Mouse (Mus musculus) lung, embryonic 16.5 days (tissue): ENCODE measurements around the gene Mdh2. TPM values are rescaled to one million over a fixed set of nuclear protein-coding genes. Genes with fewer than 3 reads are reported as not detected.
A peak's percentile ranks its signal among the peaks of the same experiment; 100 is the strongest.

Experiments used
- ATAC-seq: fragments of 200-750 bp; cut with Nextera tagmentation; 2 replicates; pipeline ENCODE4 v1.8.0; 2017; ENCODE audit warnings: low read depth, mild to moderate bottlenecking, moderate library complexity
- H3K27ac ChIP-seq: fragments of 300-500 bp; sonication (generic); 2 replicates; pipeline ENCODE4 v1.5.1; 2014; ENCODE audit warnings: mild to moderate bottlenecking, control low read depth, low read length
- H3K27me3 ChIP-seq: fragments of 300-500 bp; sonication (generic); 2 replicates; pipeline ENCODE4 v1.6.1; 2014; ENCODE audit warnings: low read depth, low read length, mixed read lengths; ENCODE audit not compliant: control insufficient read depth, insufficient read depth
- H3K36me3 ChIP-seq: fragments of 300-500 bp; sonication (generic); 2 replicates; pipeline ENCODE4 v1.6.1; 2014; ENCODE audit warnings: low read length; ENCODE audit not compliant: control insufficient read depth, insufficient read depth
- H3K4me1 ChIP-seq: fragments of 300-500 bp; sonication (generic); replicated peaks from 2 replicates; pipeline ENCODE4 v1.6.1; 2014; ENCODE audit warnings: low read length, mixed read lengths; ENCODE audit not compliant: control insufficient read depth, insufficient read depth
- H3K4me2 ChIP-seq: fragments of 300-500 bp; sonication (generic); 2 replicates; pipeline ENCODE4 v1.6.1; 2014; ENCODE audit warnings: low read depth, low read length, control low read depth
- H3K4me3 ChIP-seq: fragments of 300-500 bp; sonication (generic); 2 replicates; pipeline ENCODE4 v1.5.1; 2014; ENCODE audit warnings: mild to moderate bottlenecking, low read length, control low read depth
- H3K9ac ChIP-seq: fragments of 300-500 bp; sonication (generic); 2 replicates; pipeline ENCODE4 v1.6.1; 2014; ENCODE audit warnings: low read length, control low read depth
- H3K9me3 ChIP-seq: fragments of 300-500 bp; sonication (generic); 2 replicates; pipeline ENCODE4 v1.6.1; 2016; ENCODE audit warnings: low read length; ENCODE audit not compliant: control insufficient read depth
- WGBS: fragments of 180-500 bp; shearing (Covaris S2); extraction: QIAGEN DNeasy Blood & Tissue Kit; methylation state at CpG from one replicate; pipeline ENCODE4 v1.1.7; 2014; 5-methylcytosine and 5-hydroxymethylcytosine counted together
- polyA plus RNA-seq: library from polyadenylated mRNA; unstranded; fragments of >200 nt; fragmentation: Nextera tagmentation; extraction: Ambion mirVana; gene quantifications from 2 replicates; pipeline ENCODE4 v1.2.1, GENCODE M21; 2015

Gene Mdh2
- 433 and 434 TPM in 2 replicates for polyA plus RNA-seq

- peak within 1 kb of the TSS; percentile 72 for H3K4me2 ChIP-seq
- under 1% methylated on average over 68 of the region's 70 CpGs for WGBS
- peaks cover 15% of the 10 kb centered on the region for H3K4me1 ChIP-seq
- H3K4me3 ChIP-seq = peak within 1 kb of the TSS; percentile 96
- peak within 1 kb of the TSS; percentile 93 for H3K27ac ChIP-seq
- ATAC-seq = peak; percentile 98
- no peaks in the 10 kb centered on the region for H3K27me3 ChIP-seq
- no peaks in the 10 kb centered on the region for H3K9me3 ChIP-seq
- H3K9ac ChIP-seq = peak within 1 kb of the TSS; percentile 97
- peaks cover 10% of the 10 kb centered on the region for H3K36me3 ChIP-seq
These were observed at the start of gene Mdh2 for GRCm38 (mm10) chr5:135778471-135779445. Gene Mdh2 (plus strand): TSS chr5:135778480.

- H3K27me3 ChIP-seq = no peaks in the 10 kb centered on the region
- WGBS = 85% methylated on average over 13 of the region's 13 CpGs
These were observed 48.9 kb upstream of the Mdh2 start for GRCm38 (mm10) chr5:135729351-135729750.

GRCm38 (mm10) chr5:135730278-135730677 lies 48.0 kb upstream of the Mdh2 start:
- Histone ChIP-seq H3K4me1 (peaks cover 8% of the 10 kb centered on the region), H3K27ac (no peak overlapping the region), H3K36me3 (peaks cover 44% of the 10 kb centered on the region), H3K4me3 (no peak overlapping the region), H3K27me3 (no peaks in the 10 kb centered on the region), H3K9me3 (no peaks in the 10 kb centered on the region), H3K9ac (no peak overlapping the region), H3K4me2 (no peak overlapping the region)
- no peak for ATAC-seq
- 93% methylated on average over 10 of the region's 10 CpGs for WGBS

More at GRCm38 (mm10) chr5:135729351-135729750, 48.9 kb upstream of the Mdh2 start:
- Histone ChIP-seq H3K4me1 (peaks cover 17% of the 10 kb centered on the region), H3K27ac (no peak overlapping the region), H3K9me3 (no peaks in the 10 kb centered on the region), H3K4me3 (no peak overlapping the region), H3K9ac (no peak overlapping the region), H3K4me2 (no peak overlapping the region), H3K36me3 (peaks cover 35% of the 10 kb centered on the region)
- no peak for ATAC-seq

GRCm38 (mm10) chr5:135730916-135731315 lies 47.4 kb upstream of the Mdh2 start:
- 94% methylated on average over 10 of the region's 10 CpGs for WGBS
- no peak for ATAC-seq
- H3K4me2 ChIP-seq = no peak overlapping the region
- no peak overlapping the region for H3K4me3 ChIP-seq
- H3K27ac ChIP-seq = no peak overlapping the region
- no peaks in the 10 kb centered on the region for H3K27me3 ChIP-seq
- no peaks in the 10 kb centered on the region for H3K9me3 ChIP-seq
- peaks cover 2% of the 10 kb centered on the region for H3K4me1 ChIP-seq
- peaks cover 50% of the 10 kb centered on the region for H3K36me3 ChIP-seq
- no peak overlapping the region for H3K9ac ChIP-seq

- 92% methylated on average over 16 of the region's 16 CpGs for WGBS
- no peak for ATAC-seq
- H3K9me3 ChIP-seq = no peaks in the 10 kb centered on the region
- H3K36me3 ChIP-seq = peaks cover 52% of the 10 kb centered on the region
- no peak overlapping the region for H3K9ac ChIP-seq
- H3K27ac ChIP-seq = no peak overlapping the region
- no peak overlapping the region for H3K4me3 ChIP-seq
- H3K4me1 ChIP-seq = no peaks in the 10 kb centered on the region
- no peak overlapping the region for H3K4me2 ChIP-seq
- H3K27me3 ChIP-seq = no peaks in the 10 kb centered on the region
These were observed 47.0 kb upstream of the Mdh2 start for GRCm38 (mm10) chr5:135731322-135731721.

GRCm38 (mm10) chr5:135733071-135733470 lies 45.2 kb upstream of the Mdh2 start:
- no peak overlapping the region for H3K9ac ChIP-seq
- no peak overlapping the region for H3K4me2 ChIP-seq
- peaks cover 57% of the 10 kb centered on the region for H3K36me3 ChIP-seq
- H3K4me3 ChIP-seq = no peak overlapping the region
- no peak overlapping the region for H3K27ac ChIP-seq
- no peaks in the 10 kb centered on the region for H3K27me3 ChIP-seq
- no peaks in the 10 kb centered on the region for H3K9me3 ChIP-seq
- no peaks in the 10 kb centered on the region for H3K4me1 ChIP-seq
- ATAC-seq = no peak
- 90% methylated on average over 4 of the region's 4 CpGs for WGBS

- Histone ChIP-seq H3K4me2 (no peak overlapping the region), H3K4me3 (no peak overlapping the region), H3K27me3 (no peaks in the 10 kb centered on the region), H3K9me3 (no peaks in the 10 kb centered on the region), H3K9ac (no peak overlapping the region), H3K27ac (no peak overlapping the region), H3K36me3 (peaks cover 57% of the 10 kb centered on the region), H3K4me1 (no peaks in the 10 kb centered on the region)
- 90% methylated on average over 42 of the region's 42 CpGs for WGBS
- peak; percentile 2 for ATAC-seq
These were observed 44.1 kb upstream of the Mdh2 start for GRCm38 (mm10) chr5:135734057-135734680.

- no peak for ATAC-seq
- peaks cover 49% of the 10 kb centered on the region for H3K36me3 ChIP-seq
- no peaks in the 10 kb centered on the region for H3K4me1 ChIP-seq
- no peaks in the 10 kb centered on the region for H3K9me3 ChIP-seq
- H3K4me2 ChIP-seq = no peak overlapping the region
- WGBS = 78% methylated on average over 13 of the region's 13 CpGs
- no peak overlapping the region for H3K9ac ChIP-seq
- no peak overlapping the region for H3K4me3 ChIP-seq
- no peaks in the 10 kb centered on the region for H3K27me3 ChIP-seq
- no peak overlapping the region for H3K27ac ChIP-seq
These were observed 42.5 kb upstream of the Mdh2 start for GRCm38 (mm10) chr5:135735741-135736140.

- Histone ChIP-seq H3K4me2 (no peak overlapping the region), H3K9me3 (no peaks in the 10 kb centered on the region), H3K36me3 (peaks cover 43% of the 10 kb centered on the region), H3K27ac (no peak overlapping the region), H3K4me3 (no peak overlapping the region), H3K27me3 (no peaks in the 10 kb centered on the region), H3K4me1 (no peaks in the 10 kb centered on the region), H3K9ac (no peak overlapping the region)
- no peak for ATAC-seq
- 88% methylated on average over 16 of the region's 16 CpGs for WGBS
These were observed 41.7 kb upstream of the Mdh2 start for GRCm38 (mm10) chr5:135736544-135736943.
